Mouse (Mus musculus) embryonic facial prominence, embryonic 14.5 days (tissue): ENCODE results near the gene Slc17a2. TPM values are rescaled to one million over a fixed set of nuclear protein-coding genes. Genes with fewer than 3 reads are reported as not detected.

Experiments
- polyA plus RNA-seq: library from polyadenylated mRNA; unstranded; fragments of >200 nt; fragmentation: Nextera tagmentation; extraction: Ambion mirVana; gene quantifications from 2 replicates; pipeline ENCODE4 v1.2.1, GENCODE M21; 2014

Slc17a2 gene
- polyA plus RNA-seq, 1 experiment from 2014 or later: not detected

Other genes with a start within 250 kb of the Slc17a2 start
- gene Hist1h3e, start 244.6 kb upstream of the Slc17a2 start, polyA plus RNA-seq: 4.4 and 6.1 TPM in 2 replicates
- gene Hist1h2ae, start 235.8 kb upstream of the Slc17a2 start, polyA plus RNA-seq: 93.4 and 108 TPM in 2 replicates
- 5.1 and 5.3 TPM in 2 replicates for gene Hist1h2bg, start 235.6 kb upstream of the Slc17a2 start, polyA plus RNA-seq
- 3.6 and 4.1 TPM in 2 replicates for gene Hist1h2bf, start 232.8 kb upstream of the Slc17a2 start, polyA plus RNA-seq
- gene Hist1h2ad, start 232.6 kb upstream of the Slc17a2 start, polyA plus RNA-seq: 1.6 and 2.8 TPM in 2 replicates
- gene Hist1h3d, start 231.2 kb upstream of the Slc17a2 start, polyA plus RNA-seq: 5.2 and 7.2 TPM in 2 replicates
- 74.5 and 84.0 TPM in 2 replicates for gene Hist1h4d, start 225.4 kb upstream of the Slc17a2 start, polyA plus RNA-seq
- 1.5 and 2.2 TPM in 2 replicates for gene Hist1h2be, start 185.9 kb upstream of the Slc17a2 start, polyA plus RNA-seq
- 12.8 and 15.7 TPM in 2 replicates for gene Hist1h1e, start 184.4 kb upstream of the Slc17a2 start, polyA plus RNA-seq
- 1.2 and 1.3 TPM in 2 replicates for gene Hist1h2ac, start 123.0 kb upstream of the Slc17a2 start, polyA plus RNA-seq
- 52.7 and 78.2 TPM in 2 replicates for gene Hist1h2bc, start 122.8 kb upstream of the Slc17a2 start, polyA plus RNA-seq
- gene Hist1h1t, start 111.2 kb upstream of the Slc17a2 start, polyA plus RNA-seq: 0.19 and 0.31 TPM in 2 replicates
- 5.7 and 5.8 TPM in 2 replicates for gene Hist1h4c, start 108.5 kb upstream of the Slc17a2 start, polyA plus RNA-seq
- 9.6 and 10.3 TPM in 2 replicates for gene Hfe, start 96.1 kb upstream of the Slc17a2 start, polyA plus RNA-seq
- gene Hist1h1c, start 68.2 kb upstream of the Slc17a2 start, polyA plus RNA-seq: 36.1 and 37.8 TPM in 2 replicates
- 5.1 and 7.5 TPM in 2 replicates for gene Hist1h3c, start 61.4 kb upstream of the Slc17a2 start, polyA plus RNA-seq
- 1.2 and 2.1 TPM in 2 replicates for gene Hist1h2bb, start 60.3 kb upstream of the Slc17a2 start, polyA plus RNA-seq
- gene Hist1h2ab, start 55.9 kb upstream of the Slc17a2 start, polyA plus RNA-seq: 30.2 and 32.6 TPM in 2 replicates
- 6.6 and 11.5 TPM in 2 replicates for gene Hist1h3b, start 54.7 kb upstream of the Slc17a2 start, polyA plus RNA-seq
- gene Hist1h4b, start 50.0 kb upstream of the Slc17a2 start, polyA plus RNA-seq: 3.5 and 4.7 TPM in 2 replicates
- gene Hist1h4a, start 45.8 kb upstream of the Slc17a2 start, polyA plus RNA-seq: 0.68 and 0.74 TPM in 2 replicates
- gene Hist1h3a, start 44.6 kb upstream of the Slc17a2 start, polyA plus RNA-seq: 3.7 and 4.9 TPM in 2 replicates
- gene Hist1h1a, start 43.3 kb upstream of the Slc17a2 start, polyA plus RNA-seq: 3.2 and 3.5 TPM in 2 replicates
- gene Trim38, start 37.1 kb upstream of the Slc17a2 start, polyA plus RNA-seq: 0.31 TPM in 1 of 2 replicates, not detected in the other
- 0.52 and 0.56 TPM in 2 replicates for gene Slc17a3, start 32.4 kb downstream of the Slc17a2 start, polyA plus RNA-seq
- not detected in 2 replicates for gene Slc17a1, start 60.8 kb downstream of the Slc17a2 start, polyA plus RNA-seq
- 0.10 TPM in 1 of 2 replicates, not detected in the other for gene Slc17a4, start 108.0 kb downstream of the Slc17a2 start, polyA plus RNA-seq
- gene Hist1h2ba, start 127.2 kb downstream of the Slc17a2 start, polyA plus RNA-seq: not detected in 2 replicates
- not detected in 2 replicates for gene Hist1h2aa, start 127.5 kb downstream of the Slc17a2 start, polyA plus RNA-seq
- gene Scgn, start 184.2 kb downstream of the Slc17a2 start, polyA plus RNA-seq: 0.32 and 0.38 TPM in 2 replicates